Mouse (Mus musculus): Measurements from ENCODE around the gene Tnpo1.
A peak's percentile ranks its signal among the peaks of the same experiment; 100 is the strongest.

Tnpo1 gene

DNA sequence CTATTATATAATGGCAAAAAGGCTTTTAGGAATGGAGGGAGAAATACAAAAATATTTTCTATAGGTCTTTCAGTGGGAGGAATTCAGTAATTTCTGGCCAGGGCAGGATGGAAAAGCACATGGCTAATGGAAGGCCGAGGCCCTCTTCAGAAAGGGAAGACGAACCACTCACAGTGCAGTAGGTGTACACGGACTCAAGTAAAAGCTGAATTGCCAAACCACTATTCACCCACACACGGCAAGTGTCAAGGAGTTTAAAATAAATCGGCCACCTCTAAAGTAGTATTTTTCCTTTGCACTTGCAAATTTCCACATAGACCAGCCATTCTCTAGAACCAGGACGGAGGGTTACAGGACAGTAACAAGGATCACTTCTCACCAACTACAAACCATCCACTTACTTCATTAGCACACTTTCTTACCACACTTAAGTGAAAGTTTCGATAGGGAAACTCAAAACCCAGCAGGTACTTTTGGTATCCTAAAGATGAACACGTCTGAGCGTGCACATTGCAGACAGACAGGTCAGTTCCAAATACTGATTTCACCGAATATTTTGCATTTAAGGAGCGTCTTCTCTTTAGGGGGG lies 1.2 kb downstream of the Tnpo1 start:
- DNase-seq: no peak

DNA sequence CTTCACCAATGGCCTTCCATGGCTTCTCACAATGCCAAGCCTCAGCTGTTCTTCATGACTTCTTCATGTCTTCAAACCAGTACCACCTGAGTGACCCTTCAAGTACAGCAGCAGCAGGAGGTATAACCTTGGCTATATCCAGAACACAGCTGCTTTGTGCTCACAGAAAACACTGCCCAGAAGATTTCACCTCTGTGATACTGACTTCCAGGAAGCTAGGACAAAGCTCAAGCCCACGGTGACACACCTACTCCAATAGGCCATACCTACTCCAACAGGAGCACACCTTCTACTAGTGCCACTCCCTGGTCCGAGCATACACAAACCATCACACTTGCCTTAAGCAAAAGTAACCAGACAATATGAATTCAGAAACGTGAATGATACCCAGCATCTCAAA lies 3.4 kb downstream of the Tnpo1 start:
- DNase-seq: no peak

DNA sequence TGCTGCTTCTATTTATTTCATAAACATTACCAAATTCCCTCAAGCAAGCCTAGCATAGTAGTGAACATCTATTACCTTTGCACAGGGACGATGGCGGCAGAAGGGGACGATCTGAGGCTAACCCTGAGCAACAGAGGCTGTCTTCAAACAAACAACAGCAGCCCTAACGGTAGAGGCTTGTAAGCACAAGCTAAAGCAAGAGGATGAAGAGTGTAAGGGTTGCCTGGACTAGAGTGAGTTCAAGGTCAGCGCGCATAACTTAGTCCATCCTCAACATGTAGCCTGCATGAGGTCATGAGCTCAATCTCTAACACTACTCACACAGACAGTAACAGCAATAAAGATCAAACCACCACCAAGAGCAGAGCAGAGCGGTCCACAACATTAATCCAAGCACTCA lies 4.9 kb downstream of the Tnpo1 start:
- no peak for DNase-seq

DNA sequence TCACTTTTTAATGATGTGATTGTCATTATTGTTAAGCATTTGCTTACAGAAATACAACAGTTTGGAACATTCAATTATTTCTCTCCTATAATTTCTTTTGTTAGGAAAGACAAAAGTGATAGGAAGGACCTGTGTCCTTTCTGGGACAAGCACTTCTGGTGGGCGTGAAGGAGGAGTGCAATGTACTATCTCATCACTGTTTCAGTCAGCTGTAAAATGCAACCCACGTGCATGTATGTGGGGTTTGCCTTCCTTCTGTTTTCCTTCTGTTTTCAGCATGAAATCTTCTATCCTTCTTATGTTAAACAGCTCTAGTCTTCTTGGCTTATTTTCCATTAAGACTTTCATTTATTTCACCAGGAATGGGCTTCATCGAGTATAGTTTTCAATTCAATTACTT lies 5.9 kb downstream of the Tnpo1 start:
- DNase-seq: no peak

DNA sequence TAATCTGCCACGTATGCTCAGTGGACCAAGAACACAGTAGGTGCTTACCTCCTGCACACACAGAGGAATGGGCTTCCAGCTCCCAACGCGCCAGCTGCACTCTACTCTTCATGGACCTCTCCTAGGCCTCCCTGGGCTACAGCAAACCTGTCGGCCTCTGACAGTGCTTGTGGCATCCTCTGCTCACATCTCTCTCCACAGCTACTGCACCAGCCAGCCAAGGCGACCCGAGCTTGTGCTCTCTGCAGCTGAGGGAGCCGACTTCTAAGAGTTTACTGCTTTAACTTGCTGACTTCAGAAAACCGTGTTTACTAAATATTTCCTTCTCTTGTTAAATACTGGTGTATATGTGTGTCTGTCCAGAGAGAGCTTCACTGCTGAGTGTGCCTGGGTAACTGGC lies 6.5 kb downstream of the Tnpo1 start:
- DNase-seq: no peak

DNA sequence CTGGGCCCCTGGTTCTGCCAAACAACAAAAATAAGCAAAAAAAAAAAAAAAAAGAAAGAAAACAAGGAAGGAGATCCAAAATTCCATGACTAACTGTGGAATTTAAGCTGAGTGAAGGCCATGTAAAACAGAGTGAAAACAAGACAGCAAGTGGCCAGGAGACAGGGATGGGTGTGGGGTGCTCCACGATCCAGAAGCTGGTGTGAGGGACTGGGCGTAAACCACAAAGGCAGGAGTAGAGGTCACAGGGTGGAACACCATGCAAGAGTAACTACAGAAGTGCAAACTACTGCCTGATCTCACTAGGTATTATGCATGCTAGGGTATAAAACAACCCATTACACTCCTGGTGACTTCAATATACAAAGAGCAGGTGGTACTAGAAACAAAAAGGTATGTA lies 8.3 kb downstream of the Tnpo1 start:
- DNase-seq: no peak

DNA sequence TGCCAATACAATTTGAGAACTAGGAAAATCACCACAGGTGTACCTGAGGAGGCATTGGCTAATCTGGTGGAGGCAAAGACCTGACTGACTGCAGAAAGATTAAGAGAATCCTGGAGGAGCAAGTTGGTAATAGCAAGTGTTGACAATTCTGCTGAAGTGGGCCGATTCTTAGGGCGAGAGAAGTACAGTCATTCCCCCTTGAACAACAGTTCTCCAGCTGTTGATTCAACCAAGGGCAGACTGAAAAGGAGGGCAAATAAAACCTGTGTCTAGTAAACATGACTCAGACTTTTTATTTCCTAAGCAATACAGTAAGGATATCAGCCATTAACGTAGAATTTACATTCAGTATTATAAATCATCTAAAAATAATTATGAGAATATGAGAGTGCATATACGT lies 10.6 kb downstream of the Tnpo1 start:
- DNase-seq: no peak

DNA sequence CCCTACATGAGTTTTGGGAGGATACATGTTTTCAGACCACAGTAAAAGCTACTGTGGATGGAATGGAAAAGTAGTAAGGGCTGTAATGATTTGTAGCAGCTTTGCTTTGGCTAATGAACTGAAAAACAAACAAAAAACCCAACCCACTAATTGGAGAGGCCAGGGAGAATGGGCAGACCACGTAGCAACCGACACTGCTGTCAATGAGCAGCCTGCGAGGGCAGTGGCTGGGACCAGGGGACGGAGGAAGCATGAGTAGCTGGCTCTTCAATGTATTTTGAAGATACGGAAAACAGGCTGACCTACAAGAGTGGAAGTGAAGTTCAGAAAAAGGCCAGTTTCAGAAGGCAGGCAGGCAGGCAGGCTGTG lies 11.4 kb downstream of the Tnpo1 start:
- no peak for DNase-seq

DNA sequence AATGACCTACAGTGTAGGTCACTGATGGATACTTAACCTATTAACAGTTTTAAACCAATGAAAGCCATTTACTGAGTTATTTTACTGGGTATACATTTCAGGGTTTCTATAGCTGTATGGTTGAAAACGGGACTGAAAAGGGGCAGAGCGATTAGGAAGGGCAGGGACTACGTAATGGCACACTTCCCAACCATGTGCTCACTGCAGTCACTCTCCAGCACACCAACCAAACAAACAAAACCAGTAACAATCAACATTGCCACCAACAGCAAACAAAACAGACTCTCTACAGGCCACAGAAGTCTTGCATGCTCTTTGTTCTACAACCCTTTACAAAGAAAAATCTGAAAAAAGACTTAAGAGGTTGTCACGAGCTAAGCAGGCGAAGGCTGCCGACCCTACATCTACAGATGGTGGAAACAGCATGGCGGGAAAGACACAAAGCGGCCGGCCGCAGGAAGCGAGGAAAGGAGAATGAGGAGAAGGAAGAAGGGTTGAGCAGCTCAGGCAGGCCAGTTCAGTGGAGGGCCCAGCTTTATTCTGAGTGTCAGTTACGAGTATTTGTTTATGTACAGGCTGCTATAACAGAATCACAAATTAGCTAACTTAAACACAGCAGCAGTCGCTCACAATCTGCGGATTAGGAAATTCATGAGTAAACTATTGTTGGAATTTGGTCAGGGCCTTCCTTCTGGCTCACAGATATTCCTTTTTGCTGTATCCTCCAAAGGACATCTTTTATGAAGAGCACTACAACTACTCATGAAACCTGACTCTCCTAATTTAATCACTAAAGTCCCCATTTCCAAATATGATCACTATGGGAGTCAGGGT lies 12.0 kb downstream of the Tnpo1 start:
- no peak for DNase-seq

DNA sequence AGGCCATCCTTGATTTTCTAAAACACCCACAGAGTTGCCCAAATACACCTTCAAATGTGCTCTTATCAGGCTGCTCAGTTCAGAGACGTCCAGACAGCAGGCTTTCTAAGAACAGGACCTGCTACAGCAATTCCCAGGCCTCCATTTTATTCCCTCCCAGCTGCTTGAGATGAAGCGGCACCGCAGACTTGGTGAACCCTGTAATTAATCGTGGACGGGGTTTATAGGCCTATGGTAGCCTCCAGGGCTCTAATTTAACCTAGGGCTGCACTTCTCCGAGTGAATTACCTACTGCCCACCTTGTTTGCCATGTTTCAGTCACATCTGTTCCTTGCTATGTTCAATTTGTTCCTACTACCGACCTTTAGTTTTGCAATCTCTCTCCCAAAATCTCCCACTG lies 13.0 kb downstream of the Tnpo1 start:
- DNase-seq: no peak

DNA sequence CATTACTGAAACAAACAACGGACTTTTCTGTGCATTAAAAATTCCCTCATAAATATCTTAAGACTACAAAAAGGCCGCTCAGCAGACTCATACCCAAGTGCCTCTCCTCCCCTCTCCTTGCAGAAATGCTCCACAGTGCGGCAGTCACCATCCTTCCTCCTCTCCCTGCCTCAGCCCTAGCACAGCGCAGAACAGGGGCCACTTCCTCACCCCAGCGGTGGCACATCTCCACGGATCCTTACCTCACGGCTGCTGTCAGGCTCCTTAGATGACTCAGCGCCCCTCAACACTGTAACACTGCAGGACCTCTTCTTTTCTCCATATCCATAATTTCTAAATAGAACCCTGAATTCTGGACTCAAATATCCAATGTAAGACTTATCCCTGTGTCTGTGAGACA lies 13.6 kb downstream of the Tnpo1 start:
- DNase-seq: no peak

DNA sequence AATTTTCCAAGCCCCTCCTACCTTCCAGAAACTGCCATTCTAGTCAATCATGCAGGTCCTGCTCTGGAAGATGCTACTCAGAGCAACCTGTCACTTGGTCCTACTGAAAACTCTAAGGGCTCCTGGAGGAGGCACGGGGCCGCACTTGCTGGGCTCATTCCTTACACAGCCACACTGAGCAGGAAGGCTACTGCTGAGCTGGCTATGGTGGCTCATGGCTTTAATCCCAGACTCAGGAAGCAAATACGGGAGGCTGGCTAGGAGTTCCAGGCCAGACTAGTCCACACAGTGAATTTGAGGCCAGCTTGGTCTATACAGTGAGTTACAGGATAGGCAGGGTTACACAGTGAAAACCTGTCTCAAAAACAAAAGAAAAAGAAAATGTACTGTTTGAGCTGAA lies 15.4 kb downstream of the Tnpo1 start:
- no peak for DNase-seq

DNA sequence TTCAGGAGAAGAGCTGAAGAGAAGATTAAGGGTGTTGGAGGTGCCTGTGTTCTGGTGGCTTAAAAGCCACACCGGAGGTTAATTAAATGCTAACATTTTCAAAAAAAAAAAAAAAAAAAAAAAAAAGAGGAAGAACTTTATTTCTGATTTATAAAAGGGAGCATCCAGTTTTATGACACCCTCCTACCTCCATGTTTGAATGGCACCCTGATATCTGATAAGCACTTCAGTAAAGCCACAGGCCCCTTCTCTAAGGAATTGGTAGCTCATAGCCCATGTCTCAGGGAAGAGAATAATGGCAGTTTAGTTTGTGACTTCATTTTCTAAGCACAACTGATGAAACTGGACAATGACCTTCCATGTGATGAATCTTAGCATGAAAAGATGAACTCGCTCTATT lies 21.6 kb downstream of the Tnpo1 start:
- no peak for DNase-seq

DNA sequence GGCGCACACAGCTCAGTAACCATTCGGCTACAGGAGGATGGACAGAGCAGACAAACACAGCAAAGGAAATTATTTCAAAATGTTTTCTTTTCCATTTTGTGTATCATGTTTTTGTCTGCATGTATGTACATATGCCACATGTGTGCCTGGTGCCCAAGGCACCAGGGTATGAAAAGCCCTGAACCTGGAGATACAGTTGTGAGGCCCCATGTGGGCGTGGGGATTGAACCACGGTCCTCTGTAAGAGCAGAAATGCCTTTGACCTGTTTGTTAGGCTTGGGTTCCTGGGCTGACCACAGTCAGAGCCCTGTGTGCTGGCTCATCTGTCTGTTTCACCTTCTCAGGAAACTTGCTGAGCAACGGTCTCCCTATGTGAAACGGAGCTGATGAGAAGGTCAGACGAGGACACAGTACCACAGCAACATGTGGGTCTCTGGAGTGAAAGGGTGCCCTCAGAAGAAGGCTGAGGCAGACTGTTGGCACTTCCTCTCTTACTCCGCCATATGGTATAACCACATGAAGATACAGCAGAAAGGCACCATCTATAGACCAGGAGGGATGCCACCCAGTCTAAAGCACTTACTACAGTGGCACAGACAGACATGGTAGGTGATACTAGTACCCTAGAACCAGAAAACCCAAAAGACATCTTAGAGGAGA lies 23.7 kb downstream of the Tnpo1 start:
- peak in 1 of 2 experiments; percentile 33 for DNase-seq

DNA sequence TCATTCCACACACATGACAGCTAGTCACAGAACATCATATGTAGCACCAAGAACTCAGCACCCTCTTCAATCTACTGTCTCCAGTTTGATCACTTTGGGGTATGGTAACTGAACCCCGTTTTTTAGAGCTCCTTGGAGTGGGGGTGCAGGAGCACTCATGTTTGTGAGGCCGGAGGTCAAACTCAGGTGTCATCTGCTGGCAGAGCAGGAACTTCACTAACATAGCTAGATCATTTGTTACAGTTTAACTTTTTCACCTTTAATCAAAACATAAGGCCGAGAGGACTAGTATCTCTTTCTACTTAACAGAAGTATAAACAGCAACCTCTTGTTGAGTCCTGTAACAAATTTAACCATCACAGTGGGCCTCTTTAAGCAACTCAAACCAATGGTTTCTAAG lies 26.6 kb downstream of the Tnpo1 start:
- no peak for DNase-seq

DNA sequence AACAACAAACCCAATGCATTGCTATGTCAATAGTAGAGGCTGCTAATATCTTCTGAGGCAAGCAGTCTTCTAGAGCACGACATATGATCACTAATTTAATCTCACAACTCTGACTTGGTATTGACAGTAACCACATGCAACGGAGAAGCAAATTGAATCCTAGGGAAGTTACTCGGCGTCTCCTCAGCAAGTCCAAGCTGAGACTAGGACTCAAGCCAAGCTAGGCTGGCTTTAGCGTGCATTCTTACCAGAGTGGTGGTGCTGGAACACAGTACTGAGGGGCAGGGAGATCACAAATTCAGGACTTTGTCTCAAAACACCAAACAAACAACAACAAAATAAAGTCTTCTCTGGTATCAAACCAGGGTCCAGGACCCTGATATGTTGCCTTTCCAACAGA lies 28.6 kb downstream of the Tnpo1 start:
- no peak for DNase-seq

DNA sequence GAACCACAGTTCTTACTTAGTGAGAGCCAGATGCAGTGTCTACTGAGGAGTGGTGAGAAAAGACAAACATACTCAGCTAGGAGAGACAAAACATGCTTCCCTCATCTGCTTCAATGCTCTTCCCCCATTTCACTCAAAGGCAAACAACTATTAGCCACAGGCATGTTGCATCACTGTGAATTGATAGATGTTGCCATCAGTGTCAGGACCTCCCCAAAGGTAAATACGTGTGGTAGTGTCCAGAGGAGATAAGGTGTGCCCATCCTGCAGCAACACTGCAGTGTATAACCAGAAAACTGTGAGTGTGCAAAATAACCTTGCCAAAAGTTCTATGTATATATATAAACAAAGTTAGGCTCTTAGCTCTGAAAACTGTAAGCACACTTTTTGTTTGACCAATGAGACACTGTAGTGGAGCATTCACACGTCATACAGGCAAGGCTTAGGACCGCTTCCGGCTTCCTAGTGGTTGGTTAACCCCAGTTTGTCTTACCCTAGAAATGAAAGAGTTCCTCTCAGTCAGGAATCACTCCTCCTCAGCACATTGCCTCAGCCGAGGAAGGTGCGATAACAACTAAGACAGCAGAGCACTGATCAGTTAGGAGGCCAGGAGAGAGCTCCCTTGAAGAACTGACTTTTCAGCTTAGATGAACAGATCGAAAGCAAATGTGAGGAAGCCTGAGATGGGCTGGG lies 29.6 kb downstream of the Tnpo1 start:
- DNase-seq: peak in 1 of 2 experiments; percentile 27

DNA sequence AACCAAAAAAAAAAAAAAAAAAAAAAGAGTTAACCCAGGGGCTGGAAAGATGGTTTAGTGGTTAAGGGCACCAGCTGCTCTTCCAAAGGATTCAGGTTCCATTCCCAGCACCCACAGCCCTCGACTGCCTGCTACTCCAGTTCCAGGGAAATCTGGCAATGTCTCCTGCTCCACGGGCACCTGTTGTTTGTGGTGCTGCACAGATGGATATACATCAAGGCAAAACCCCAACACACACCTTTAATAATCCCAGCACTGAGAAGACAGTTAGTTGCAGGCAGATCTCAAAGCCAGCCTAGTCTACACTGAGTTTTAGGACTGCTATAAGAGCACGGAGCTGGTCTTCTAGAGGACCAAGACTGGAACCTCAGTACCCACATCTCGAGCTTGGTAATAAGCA lies 30.2 kb downstream of the Tnpo1 start:
- DNase-seq: no peak

DNA sequence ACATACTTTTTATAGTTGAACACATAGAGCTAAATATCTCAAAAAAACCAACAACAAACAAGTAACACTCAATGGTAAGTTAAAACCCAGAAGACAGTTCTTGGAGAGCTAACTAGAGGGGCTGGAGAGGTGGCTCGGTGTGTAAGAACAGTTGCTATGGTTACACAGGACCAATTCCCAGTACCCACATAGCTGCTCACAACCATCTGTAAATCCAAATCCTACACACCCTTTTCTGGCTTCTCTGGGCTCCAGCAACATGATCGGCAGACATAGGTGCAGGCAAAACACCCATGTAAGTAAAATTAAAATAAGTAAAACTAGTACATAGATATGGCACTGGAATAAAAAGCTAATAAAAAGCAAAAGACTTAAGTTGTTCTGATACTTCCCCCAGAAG lies 31.3 kb downstream of the Tnpo1 start:
- DNase-seq: no peak

DNA sequence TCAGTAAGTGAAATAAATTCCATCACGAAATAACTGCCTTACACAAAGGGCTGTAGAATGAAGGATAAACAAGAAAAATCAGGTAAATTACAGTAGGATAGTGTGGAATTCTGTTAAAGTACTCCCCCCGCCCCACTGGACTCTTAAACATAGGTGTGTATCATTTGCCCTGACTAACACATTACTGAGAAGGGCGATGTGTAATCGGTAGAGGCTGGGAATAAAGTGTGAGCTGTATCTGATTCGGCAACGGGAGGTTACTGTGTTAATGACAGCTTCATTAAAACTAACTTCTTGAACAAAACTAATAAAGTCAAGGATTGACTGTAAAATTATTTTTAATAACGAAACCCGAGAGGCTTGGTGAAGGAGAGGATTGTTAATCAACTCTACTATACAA lies 34.7 kb downstream of the Tnpo1 start:
- DNase-seq: no peak

DNA sequence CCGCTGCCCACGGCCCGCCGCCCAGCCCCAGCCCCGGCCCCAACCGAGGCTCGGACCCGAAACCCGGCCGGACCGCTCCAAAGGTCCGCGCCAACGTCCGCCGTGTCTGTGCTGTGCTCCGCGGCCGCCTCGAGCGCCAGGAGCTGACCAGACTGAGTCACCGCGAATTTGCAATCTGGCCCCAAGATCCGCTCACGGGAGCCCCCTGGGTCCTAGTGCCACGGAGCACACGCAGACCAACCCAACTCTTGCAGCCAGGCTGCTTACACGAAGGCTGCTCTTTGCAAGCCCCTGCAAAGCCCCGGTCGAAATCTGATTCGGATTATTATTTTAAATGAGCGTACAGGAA lies 35.3 kb downstream of the Tnpo1 start:
- DNase-seq: peak; percentile 67 to 70

DNA sequence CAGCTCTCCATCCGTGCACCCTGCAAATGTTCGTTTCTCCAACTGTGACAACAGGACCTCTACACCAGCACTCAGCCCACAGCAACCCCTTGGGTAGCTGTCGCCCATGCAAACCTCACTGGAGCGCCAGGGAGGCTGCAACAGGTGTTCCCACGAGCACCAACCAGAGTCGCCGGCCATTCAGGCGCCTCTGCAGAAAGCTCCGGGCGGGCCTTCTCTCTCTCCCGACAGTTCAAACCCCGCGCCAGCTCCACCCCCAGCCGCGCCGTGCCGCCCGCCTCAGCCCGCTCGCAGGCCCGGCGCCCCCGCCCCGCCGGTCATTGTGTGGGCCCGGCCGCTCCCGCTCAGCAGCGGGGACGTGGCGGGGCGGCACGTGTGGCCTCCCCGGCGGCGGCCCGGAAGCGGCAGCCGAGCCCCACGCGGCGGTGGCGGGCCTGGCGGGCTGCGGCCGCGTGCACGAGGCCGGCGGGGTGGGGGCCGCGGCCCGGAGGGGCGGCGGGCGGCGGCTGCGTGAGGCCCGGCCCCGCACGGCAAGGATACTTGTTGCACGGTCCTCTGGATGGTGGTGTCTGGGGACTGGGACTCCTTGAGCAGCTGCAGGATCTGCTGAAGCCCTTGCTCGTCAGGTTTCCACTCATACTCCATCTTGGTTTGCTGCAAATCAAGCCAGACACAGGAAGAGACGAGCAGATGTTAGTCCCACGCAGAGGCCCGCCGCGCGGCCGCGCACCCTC lies 35.9 kb downstream of the Tnpo1 start:
- peak; percentile 51 to 57 for DNase-seq

DNA sequence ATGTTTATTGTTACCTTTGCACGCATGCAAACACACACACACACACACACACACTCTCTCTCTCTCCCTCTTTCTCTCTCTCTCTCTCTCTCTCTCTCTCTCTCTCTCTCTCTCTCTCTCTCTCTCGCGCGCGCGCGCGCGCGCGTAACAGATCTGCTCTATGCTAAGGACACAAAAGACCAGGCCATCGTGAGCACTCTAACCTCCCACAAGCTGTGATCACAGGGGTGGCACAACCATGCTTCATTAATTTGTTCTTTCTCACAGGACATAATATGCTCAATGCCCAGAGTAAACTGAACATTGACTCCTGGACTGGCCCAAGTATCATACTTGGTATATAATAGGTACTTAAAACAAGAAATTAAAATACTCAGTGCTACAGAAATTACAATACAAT lies 37.0 kb downstream of the Tnpo1 start:
- DNase-seq: no peak
